Mouse (Mus musculus) urinary bladder, postnatal 4 days (tissue): Measurements from ENCODE around the gene Znrf3.
"Not testable (repeated sequence)": the region's sequence is repeated elsewhere in the genome, so short reads cannot be mapped to it uniquely, and the experiment has no call there.

Source experiments
- DNase-seq, 2 experiments: peaks; one replicate each; pipeline ENCODE4 v3.0.0; 2021 to 2022; ENCODE audit warnings: low spot score in 2 of 2

The Znrf3 gene

DNA sequence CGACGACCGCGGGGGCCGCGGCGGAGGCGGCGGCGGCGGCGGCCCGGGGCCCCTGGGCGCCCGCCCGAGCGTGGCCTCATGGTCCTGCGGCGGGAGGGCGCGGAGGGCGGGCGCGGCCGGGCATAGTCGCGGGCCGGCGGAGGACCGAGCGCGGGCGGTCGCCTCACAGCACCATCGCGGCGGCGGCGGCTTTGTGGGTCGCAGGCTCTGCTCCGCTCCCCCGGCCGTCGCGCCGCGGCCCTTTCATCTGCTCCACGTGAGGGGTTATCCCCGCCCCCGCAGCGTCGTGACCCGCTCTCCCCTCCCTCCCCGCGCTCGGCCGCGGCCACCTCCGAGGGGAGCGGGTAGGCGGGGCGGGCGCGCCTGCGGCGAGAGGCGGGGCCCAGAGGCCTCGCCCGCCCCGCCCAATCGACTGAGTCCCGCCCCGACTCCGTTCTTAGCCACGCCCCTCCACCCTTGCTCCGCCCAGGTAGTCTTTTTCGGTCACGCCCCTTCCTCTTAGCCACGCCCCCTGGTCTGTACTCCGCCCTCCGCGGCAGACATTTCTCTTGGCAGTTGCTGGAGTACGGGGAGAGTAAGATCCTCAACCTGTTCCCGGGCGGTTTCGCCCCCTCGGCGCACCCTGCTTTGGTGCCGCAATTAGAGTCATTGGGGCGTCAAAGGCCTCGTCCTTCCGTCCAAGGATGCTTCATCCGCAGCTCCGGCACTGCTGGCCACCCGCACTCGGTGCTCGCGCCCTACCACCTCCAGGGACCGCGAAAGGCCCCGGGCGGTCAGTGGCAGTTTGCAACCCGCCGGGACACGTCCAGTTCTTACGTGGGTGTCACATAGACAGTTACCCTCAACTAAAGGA lies at the start of gene Znrf3:
Znrf3 (minus strand) TSS at position 249 of the 853 bp plus-strand sequence.
- peak; percentile 93 to 98 for DNase-seq

DNA sequence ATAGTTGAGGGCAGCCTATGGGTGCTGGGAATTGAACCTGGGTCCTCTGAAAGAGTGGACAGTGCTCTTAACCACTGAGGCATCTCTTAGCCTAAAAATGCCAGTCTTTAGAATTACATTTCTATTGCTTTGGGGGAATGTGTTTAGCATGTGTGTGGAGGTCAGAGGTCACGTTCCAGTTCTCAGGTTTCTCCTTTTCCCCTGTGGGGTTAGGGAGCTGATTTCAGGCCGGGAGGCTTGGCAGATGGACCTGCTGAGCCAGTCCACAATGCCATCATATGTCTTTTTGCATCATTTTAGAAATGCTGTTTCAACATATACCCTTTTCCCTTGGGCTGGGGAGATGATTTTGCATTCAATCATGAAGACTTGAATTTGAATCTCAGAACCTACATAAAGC lies 49.2 kb upstream of the Znrf3 start:
- DNase-seq: no peak

DNA sequence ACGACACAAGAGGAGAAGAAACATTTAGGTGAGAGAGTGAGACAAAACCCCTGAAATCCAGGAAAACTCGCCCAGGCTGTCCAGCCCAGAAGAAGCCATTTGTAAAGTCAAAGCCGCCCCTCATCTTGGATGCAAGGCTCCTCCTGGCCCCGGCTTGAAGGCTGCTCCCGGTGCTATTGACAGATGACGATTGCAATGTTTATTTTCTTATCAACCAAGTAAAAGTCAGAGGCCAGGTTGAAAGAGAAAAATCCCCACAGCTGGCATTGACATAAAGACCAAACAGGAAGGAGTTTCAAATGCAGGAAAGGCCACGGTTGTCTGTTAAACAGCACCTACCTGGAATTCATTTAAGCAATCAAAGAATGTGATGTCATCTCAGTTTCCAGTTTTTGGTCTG lies 47.3 kb upstream of the Znrf3 start:
- DNase-seq: no peak

DNA sequence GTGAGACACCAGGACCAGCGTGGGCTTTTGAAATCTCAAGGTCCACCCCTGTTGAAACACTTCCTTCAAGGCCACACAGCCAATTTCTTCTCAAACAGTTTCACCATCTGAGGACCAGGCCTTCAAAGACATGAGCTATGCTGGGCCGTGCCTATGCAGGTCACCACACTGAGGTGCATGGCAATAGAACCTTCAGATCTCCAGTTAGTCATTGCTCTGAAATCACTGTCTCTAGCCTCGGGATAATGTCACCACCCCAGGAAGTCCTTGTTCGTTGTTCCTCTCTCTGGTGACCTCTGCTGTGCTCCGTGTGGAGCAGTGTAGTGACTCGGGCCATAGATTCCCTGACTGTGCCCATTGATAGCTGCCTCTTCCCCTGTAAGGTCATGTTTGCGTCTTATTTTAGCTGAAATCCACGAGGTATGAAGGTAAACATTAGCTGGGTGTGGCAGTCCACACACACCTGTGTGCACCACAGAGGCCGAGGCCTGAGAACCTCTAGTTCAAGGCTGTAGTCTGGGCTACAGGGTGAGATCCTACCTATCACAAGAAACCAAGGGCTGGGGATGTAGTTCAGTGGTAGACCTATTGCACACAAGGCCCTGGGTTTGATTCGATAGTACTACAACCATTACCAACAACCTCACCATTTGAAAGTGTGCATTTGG lies 46.5 kb upstream of the Znrf3 start:
- DNase-seq: no peak

DNA sequence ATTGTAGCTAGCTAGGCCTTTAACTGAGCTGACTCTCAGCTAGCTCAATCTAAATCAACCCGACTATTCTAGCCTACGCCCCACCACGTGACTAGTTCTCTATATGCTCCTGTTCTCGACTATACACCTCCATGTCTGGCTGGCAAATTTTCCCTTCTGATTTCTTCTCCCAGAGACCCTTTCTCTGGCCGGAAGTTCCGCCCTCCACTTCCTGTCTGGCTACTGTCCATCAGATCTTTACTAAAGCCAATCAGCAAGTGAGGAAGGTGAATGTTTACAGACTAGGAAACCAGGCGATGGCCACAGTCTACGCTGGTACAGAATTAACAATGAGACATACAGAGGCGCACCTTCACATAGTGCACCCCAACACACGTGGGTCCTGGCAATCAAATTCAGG lies 44.8 kb upstream of the Znrf3 start:
- not testable (repeated sequence) for DNase-seq

DNA sequence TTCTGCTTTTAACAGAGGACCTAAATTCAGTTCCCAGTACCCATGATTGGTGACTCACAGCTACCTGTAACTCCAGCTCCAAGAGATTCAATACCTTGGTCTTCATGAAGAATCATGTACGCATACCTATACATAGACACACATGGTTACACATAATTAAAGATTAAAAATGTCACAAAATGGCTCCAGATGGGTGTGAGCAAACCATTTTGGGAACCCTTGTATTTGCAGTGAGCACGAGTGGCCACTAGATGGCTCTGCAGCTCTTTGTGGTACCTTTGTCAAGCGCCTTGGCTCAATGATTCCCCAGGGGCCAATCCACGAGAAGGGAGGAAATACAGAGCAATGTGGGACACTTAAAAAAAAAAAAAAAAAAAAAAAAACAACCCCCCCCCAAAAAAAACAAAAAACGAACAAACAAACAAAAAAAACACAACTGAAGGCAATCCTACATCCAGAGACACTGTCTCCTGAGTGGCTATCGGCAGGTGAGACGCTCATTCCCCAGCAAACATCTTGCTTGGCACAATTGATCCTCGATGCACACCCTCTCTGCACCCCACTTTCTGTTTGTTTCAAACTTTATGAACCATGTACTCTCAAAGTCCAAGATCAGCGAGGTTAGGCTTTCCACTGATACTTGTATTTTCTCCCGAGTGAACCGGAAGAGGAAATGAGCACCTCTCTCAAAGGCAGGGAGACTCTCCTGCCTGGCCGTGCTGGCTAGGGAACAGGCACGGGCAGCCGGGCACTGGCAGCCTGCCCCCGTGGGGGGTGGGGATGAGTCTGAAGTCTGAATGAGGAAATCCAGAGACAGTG lies 40.8 kb upstream of the Znrf3 start:
- DNase-seq: peak; percentile 65 to 84

DNA sequence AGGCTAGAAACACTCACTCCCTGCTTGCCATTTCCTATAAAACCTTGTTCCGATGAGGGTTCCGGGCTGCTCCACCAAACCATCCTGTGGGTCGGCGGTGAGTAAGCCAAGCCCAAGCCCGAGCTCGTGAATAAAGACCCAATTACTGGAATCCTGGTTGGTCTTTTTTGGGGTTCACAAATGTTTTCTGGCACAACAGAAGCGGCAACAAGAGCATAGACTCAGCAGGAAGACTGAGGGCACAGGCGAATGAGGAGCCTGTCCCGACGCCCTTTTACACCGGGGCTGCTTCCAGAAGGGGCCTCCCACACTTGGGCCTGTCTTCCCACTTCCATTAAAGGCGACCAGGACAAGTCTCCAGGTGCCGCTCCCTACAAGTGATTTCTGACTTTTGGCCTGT lies 37.9 kb upstream of the Znrf3 start:
- DNase-seq: no peak

DNA sequence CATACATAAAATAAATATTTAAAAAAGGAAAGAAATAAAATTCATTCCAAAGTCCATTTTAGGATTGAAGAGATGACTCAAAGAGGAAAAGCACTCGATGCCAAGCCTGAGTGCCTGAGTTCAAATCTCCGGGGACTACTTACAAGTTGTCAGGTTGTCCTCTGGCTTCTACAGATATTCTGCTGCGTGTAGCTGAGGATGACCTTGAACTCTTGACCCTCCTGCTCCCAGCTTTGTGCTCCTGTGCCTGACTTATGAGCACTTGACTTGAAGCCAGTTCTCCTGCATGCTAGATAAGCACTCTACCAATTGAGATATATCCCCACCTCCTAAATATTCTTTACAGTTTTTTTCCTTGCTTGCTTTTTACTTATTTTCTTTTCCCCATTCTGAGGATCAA lies 34.2 kb upstream of the Znrf3 start:
- DNase-seq: no peak

DNA sequence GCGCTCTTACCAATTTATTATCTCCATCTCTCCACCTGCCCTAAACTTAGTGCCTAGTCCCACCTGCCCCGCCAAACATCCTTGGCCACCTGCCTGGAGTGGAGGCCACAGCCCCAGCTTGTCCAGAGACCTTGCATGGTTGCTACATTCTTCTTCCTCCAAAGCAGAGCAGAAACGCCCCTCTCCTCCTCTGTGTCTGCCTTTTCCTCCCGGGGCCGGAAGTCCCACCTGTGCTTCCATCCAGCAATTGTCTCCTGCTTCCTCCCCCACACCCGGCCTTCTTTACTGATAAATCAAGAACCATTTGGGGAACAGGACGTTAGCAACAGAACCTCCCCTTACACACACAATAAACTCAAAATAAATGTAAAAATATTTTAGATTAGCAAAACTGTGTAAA lies 33.5 kb upstream of the Znrf3 start:
- DNase-seq: no peak

DNA sequence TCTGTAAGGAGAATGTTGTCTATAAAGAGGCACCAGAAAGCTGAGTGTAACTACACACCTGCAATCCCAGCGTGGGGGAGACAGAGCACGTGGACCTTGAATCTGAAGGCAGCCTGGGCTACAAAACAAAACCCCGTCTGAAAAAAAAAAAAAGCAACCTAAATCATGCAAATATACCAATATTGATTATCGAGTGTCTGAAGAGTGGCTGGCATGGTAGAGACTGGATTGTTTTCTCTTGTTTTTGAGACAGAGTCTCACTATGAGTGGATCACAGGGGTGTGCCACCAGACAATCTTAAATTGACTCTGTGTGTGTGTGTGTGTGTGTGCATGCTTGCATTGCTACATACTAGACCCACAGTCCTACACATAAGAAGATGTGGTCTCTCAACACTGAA lies 32.2 kb upstream of the Znrf3 start:
- no peak for DNase-seq

DNA sequence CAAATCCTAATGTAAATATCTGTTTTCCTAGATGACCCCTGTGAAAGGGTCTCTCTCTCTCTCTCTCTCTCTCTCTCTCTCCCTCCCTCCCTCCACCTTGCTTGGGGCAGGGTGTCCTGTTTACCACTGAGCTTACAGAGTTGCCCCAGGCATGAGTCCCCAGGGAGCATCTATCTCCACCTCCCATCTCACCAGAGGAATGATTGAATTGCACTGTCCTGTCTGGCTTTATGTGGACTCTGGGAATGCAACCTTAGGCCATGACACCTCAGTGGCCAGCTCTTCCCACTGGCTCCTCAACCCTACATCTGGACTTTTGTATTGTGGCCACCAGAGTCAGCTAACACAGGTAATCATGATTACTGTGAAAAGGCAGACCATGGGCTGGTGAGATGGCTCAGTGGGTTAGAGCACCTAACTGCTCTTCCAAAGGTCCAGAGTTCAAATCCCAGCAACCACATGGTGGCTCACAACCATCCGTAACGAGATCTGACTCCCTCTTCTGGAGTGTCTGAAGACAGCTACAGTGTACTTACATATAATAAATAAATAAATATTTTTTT lies 31.0 kb upstream of the Znrf3 start:
- DNase-seq: not testable (repeated sequence)

DNA sequence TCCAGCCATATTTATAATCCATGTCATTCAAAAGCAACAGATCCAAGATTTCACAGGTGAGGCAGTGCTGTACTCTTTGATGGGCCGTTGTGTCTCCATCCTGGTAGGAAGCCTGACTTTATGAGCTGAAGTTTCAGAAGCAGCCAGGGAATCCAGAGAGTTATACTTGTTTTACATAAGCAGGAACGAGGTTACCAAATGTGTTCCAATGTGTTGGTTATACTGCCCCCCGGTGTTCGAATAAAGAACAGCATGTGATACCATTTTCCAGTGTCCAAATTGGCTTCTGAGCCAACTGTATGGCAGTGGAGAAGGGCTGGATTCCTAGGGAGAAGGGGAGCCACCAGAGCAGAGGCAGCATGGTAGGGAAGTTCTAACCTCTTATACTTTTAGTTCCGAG lies 29.5 kb upstream of the Znrf3 start:
- peak in 1 of 2 experiments; percentile 62 for DNase-seq

DNA sequence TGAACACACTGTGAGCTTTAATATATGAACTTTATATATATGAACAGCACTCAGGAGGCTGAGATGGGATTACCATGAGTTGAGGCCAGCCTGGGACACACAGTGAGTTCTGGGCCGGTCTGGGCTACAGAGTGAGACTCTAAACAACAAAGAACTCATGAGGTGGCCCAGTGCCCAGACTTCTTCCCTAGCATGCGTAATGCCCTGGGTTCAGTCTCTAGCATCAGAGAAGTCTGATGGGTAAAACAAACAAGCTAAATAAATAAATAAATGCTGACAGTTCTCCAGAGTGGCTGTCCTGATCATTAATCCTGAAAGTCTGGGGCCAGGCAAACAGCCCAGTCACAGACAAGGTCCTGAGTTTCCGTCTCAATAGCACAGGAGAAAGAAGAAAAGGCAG lies 25.4 kb upstream of the Znrf3 start:
- no peak for DNase-seq

DNA sequence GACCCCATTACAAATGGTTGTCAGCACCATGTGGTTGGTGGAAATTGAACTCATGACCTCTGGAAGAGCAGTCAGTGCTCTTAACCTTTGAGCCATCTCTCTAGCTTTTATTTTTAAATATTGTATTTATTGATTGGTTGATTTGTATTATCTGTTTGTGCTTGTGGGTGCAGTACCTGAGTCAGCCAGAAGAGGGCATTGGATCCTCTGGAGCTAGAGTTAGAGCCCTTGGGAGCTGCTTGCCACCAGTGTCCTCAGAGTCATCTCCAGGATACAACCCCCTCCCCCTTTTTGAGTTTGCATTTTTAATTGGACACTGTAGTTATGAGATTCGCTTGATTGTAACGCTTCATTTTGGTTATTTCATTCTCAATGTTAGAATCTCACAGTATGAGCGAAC lies 24.4 kb upstream of the Znrf3 start:
- no peak for DNase-seq

DNA sequence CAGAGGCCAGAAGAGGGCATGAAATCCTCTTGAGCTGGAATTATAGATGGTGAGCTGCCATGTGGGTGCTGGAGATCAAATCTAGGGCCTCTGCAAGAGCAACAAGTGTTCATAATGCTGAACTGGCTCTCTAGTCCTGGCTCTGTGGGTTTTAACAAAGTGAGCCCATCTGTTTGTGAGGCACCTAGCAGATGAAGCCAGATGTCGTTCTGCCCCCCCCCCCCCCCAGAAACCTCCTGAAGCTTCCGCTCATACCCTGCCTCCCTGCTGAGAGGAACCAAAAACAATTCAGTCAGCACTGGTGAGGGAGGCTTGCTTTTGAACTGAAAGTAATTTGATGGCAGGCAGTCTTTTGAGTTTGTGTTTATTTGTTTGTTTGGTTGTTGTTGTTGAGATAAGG lies 23.8 kb upstream of the Znrf3 start:
- DNase-seq: no peak

DNA sequence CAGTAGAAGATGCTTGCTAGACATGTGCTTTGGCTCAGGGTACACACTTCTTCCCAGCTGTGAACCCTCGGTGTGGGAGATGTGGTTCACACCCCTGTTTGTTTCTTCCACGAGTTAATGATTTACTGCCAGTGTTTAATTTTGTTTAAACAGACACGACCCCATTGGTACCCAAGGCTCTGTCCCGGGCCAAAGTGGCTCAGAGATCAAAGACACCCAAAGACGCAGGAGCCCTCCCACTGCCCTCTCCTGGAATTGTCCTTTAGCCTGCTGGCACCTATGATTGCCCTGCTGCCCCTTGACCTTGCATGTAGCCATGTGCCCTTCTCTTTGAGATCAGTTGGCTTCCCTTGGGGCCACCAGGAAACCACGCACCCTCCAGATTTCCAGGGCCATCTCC lies 7.3 kb upstream of the Znrf3 start:
- DNase-seq: no peak

DNA sequence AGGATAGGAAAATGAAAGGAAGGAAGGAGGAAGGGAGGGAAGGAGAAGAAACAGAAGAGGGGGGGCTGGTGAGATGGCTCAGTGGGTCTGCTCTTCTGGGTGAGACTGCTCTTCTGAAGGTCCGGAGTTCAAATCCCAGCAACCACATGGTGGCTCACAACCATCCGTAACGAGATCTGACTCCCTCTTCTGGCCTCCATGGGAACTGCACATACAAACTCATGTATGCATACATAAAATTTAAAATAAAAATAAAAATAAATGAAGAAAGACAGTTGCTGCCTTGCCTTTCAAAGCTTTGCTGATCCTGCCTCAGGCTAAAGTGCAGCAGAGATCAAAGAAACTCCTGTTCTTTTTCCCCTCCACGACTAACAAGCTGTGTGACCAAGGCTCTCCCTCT lies 6.7 kb upstream of the Znrf3 start:
- DNase-seq: no peak

DNA sequence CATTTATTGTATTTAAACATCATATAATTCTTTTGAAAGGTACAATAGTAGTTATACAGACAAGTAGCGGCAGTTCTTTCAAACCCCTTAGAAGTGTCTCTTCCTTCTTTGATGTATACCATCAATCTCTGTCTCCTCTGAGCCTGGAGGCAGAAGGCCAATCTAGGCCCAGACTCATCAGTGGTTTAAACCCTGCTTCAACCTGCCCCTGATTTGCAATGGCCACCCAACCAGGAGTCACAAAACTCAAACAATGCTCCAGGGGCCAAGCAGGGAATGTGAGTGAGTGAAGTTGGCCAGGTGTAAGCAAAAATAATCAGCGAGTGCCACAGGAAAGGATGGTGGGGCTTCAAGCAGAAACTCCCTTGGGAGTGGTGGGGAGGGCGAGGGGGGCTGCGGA lies 6.1 kb upstream of the Znrf3 start:
- no peak for DNase-seq

DNA sequence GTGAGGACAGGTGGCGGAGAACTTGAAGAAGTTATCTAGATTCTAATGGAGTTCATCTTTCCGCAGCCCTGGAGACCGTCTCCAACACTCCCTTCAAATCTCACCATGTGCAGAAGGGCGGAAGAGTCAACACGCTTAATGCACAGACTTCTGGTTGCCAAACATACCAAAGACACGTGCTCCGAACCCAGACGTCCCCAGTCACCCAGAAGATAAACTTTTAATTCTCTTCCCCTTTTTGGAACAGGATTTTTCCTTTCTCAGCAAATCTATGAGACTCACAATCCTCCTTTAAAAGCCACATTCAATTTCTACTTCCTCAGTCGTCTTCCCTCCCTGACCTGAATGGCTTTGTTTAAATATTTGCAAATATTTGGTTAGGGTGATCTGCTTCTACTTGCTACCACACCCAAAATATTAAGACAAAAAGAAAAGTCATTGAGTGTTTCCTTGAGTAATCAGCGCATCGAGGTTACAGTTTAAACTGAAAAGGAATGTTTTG lies 856 bp upstream of the Znrf3 start:
- no peak for DNase-seq

DNA sequence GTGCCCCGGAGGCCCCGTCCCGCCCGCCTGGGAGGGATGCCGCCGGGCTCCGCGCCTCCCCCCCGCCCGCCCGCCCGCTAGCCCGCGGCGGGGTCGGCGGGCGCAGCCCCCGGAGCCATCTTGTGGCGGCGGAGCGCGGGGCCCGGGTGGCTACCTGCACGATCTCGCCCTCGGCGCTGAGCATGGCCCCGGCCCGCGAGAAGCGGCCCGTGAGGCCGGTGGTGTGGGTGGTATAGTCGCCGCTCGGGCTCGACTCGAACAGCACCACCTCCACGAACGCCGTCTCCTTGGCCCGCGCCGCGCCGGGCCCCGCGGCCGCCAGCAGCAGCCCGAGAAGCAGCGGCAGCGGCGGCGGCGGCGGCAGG lies 431 bp downstream of the Znrf3 start:
- DNase-seq: peak in 1 of 2 experiments; percentile 39

DNA sequence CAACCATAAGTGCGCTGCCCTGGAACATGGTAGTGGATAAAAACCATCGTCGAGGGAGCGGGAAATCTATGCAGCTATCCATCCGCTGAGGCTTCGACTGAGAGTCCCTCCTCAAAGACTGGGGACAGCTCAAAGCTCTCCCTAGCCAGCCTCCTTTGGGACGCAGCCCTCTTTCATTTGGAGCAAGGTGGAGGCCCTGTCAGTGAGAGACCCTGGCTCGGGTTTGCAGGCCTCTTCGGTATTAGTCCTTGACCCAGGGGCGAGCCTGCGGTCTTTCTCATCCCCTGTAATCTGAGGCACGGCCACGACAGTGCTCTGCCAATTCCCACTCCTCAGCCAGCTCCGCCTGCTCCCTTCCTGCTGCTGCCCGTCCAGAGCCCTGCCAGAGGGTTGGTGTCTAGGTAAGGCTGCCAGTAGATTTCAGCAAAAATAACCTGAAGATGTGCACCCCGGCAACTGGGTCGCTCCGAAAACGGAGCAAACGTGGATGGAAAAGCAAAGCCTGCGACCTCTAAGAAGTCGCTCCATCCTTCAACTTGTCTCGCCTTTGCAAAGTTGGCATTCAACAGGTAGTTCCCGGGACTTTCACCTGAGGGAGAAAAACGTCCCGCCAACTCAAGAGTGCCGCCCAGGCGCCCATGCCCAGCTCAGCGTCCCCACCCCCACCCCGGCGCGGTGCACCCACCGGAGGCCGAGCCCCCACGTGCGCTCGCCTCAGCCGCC lies 975 bp downstream of the Znrf3 start:
- DNase-seq: peak in 1 of 2 experiments; percentile 21
